Mouse (Mus musculus): ENCODE data around the gene Enpp4. TPM values are rescaled to one million over a fixed set of nuclear protein-coding genes. Genes with fewer than 3 reads are reported as not detected.

The Enpp4 gene
- total and polyA plus RNA-seq, 3 experiments, result 8.5 to 24.6 (median 21.6) TPM

- H3K4me3 ChIP-seq, result no peak overlapping the region
- TF ChIP-seq POLR2A (IDR thresholded peaks at IDR 0.05; ENCODE audit: insufficient read depth, low read depth, low read length), result no peak
- no peak for TF ChIP-seq EP300 (IDR thresholded peaks at IDR 0.05; ENCODE audit: insufficient read depth, low read depth, low read length)
- no peak for TF ChIP-seq CTCF (IDR thresholded peaks at IDR 0.05)
- intact Hi-C loops (cut with DNase I), result no loop called here
- H3K79me2 ChIP-seq (replicated peaks; ENCODE audit: control insufficient read depth, insufficient read depth, low read length), result no peaks in the 10 kb centered on the region
- H3K27me3 ChIP-seq (ENCODE audit: control insufficient read depth, insufficient read depth, low read length), result no peaks in the 10 kb centered on the region
- 86% methylated on average over 3 of the region's 3 CpGs for whole genome bisulfite sequencing
- no peaks in the 10 kb centered on the region for H3K4me1 ChIP-seq (ENCODE audit: control insufficient read depth, insufficient read depth, low read length)
- no peak overlapping the region for H3K27ac ChIP-seq
- no peaks in the 10 kb centered on the region for H3K36me3 ChIP-seq (ENCODE audit: control insufficient read depth, insufficient read depth, low read length)
- DNase-seq, result no peak
- no peak overlapping the region for H3K9ac ChIP-seq (ENCODE audit: low read depth, low read length)
Observed at GRCm38 (mm10) chr17:44088226-44088625, 17.4 kb downstream of the Enpp4 start.

DNA sequence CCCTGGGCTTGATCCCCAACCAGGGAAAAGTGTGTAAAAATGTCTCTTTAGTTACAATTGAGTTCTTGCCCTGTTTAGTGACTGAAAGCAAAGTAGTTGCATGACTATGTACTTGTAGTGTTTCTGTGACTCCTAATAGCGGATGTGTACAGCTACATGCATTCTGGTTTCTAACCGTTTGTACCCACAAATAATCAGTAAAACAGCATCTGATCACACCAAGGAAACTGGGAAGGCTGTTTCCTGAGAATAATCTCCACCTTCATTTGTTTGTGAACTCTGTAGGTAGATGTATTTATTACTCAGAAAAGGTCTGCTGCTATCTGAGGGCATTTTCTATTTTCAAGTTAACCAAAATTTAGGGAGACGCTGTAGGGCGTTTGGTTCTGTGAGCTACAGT lies 22.5 kb downstream of the Enpp4 start:
- no peaks in the 10 kb centered on the region for H3K27me3 ChIP-seq (ENCODE audit: control insufficient read depth, insufficient read depth, low read length)
- no peaks in the 10 kb centered on the region; the same call in 1 of the 2 replicates for H3K36me3 ChIP-seq (ENCODE audit: control insufficient read depth, insufficient read depth, low read length)
- intact Hi-C loops (cut with DNase I), result no loop called here
- TF ChIP-seq EP300 (IDR thresholded peaks at IDR 0.05; ENCODE audit: insufficient read depth, low read depth, low read length), result no peak
- no peak for TF ChIP-seq POLR2A (IDR thresholded peaks at IDR 0.05; ENCODE audit: insufficient read depth, low read depth, low read length)
- no peak overlapping the region for H3K9ac ChIP-seq (ENCODE audit: low read depth, low read length)
- peaks cover 2% of the 10 kb centered on the region; the same call in 1 of the 2 replicates for H3K79me2 ChIP-seq (replicated peaks; ENCODE audit: control insufficient read depth, insufficient read depth, low read length)
- H3K4me1 ChIP-seq (ENCODE audit: control insufficient read depth, insufficient read depth, low read length), result no peaks in the 10 kb centered on the region
- H3K27ac ChIP-seq, result no peak overlapping the region
- no peak for DNase-seq
- H3K4me3 ChIP-seq, result no peak overlapping the region
- WGBS, result 87% methylated on average over 4 of the region's 4 CpGs

DNA sequence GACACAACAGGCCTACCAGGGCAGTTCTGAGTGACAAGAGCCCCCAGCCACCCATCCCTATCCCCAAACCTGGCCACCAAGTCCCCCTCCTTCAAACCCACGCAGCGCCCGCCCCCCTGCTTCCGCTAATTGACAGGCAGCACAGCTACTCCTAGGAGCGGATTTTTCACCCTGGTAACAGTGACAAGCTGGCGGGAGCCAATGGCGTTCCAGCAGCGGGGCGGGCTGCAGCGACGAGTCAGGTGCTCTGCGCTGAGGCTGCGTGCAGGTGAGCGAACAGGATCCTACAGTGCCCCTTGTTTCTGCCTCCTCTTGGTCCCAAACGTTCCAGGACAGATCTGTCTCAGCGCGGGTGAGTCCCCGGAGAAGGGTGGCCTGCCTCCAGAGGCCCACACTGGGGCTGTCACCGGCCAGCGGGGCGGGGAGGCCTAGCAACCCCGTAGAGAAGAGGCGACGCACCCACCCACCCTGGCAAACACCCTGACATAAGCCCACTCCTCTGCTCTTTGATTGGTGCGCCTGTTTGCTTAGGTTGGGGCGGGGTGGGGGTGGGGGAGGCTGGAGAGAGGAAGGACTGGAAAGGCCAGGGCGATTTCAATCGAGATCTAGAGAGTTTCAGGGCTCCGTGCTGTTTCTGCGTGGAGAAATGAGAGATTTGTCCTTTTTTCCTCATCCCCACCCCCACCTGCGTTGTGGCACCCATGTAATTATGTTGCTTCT lies 26.8 kb downstream of the Enpp4 start, which contains the start of gene Enpp5:
Gene Enpp5, plus strand, starts transcription at position 183 of the 720 bp plus-strand sequence.
- Histone ChIP-seq H3K9ac (ENCODE audit: low read depth, low read length) (peak within 1 kb of the TSS; percentile 55), H3K27ac (peak within 1 kb of the TSS; percentile 49), H3K27me3 (ENCODE audit: control insufficient read depth, insufficient read depth, low read length) (no peaks in the 10 kb centered on the region), H3K79me2 (replicated peaks; ENCODE audit: control insufficient read depth, insufficient read depth, low read length) (peaks cover 2% of the 10 kb centered on the region; the same call in 1 of the 2 replicates), H3K4me3 (peak within 1 kb of the TSS; percentile 87), H3K4me1 (ENCODE audit: control insufficient read depth, insufficient read depth, low read length) (peaks cover 6% of the 10 kb centered on the region), H3K36me3 (ENCODE audit: control insufficient read depth, insufficient read depth, low read length) (no peaks in the 10 kb centered on the region; the same call in 1 of the 2 replicates)
- WGBS, result 2% methylated on average over 31 of the region's 31 CpGs
- TF ChIP-seq EP300 (IDR thresholded peaks at IDR 0.05; ENCODE audit: insufficient read depth, low read depth, low read length) (no peak), POLR2A (IDR thresholded peaks at IDR 0.05; ENCODE audit: insufficient read depth, low read depth, low read length) (peak; percentile 48; the same call in 1 of the 2 replicates)
- intact Hi-C loops (cut with DNase I), result loop anchor here (2.0 to 5.0 kb wide), 2 partner anchors 26 to 179 kb away; partner anchors contain the start of gene Enpp4
- DNase-seq, result peak; percentile 82 to 86

DNA sequence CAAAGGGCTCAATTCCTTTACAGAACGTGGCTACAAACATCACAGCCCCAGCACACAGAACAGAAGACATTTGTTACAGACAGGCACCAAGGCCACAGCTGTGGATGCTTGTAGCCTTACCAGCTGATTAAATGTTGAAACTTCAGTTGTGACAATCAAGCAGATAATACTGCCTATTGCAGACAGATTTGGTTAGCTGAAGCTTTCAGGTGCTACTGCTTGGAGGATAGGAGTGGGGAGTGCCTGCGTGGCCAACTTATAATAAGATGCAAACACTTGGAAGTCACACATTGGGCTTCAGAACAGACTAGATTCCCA lies 27.8 kb downstream of the Enpp4 start:
- Histone ChIP-seq H3K9ac (ENCODE audit: low read depth, low read length) (no peak overlapping the region), H3K27me3 (ENCODE audit: control insufficient read depth, insufficient read depth, low read length) (no peaks in the 10 kb centered on the region), H3K27ac (no peak overlapping the region), H3K4me3 (no peak overlapping the region), H3K79me2 (replicated peaks; ENCODE audit: control insufficient read depth, insufficient read depth, low read length) (peaks cover 2% of the 10 kb centered on the region; the same call in 1 of the 2 replicates), H3K36me3 (ENCODE audit: control insufficient read depth, insufficient read depth, low read length) (no peaks in the 10 kb centered on the region; the same call in 1 of the 2 replicates), H3K4me1 (ENCODE audit: control insufficient read depth, insufficient read depth, low read length) (peaks cover 6% of the 10 kb centered on the region)
- intact Hi-C loops (cut with DNase I), result loop anchor here (2.0 to 5.0 kb wide), 2 partner anchors 27 to 179 kb away; partner anchors contain the start of gene Enpp4
- DNase-seq, result no peak
- no peak for TF ChIP-seq POLR2A (IDR thresholded peaks at IDR 0.05; ENCODE audit: insufficient read depth, low read depth, low read length)
- TF ChIP-seq EP300 (IDR thresholded peaks at IDR 0.05; ENCODE audit: insufficient read depth, low read depth, low read length), result no peak
- TF ChIP-seq CTCF (IDR thresholded peaks at IDR 0.05), result no peak
- 79% methylated on average over 2 of the region's 2 CpGs for WGBS

GRCm38 (mm10) chr17:44077146-44077842 lies 28.3 kb downstream of the Enpp4 start:
- no peaks in the 10 kb centered on the region for H3K27me3 ChIP-seq (ENCODE audit: control insufficient read depth, insufficient read depth, low read length)
- intact Hi-C loops (cut with DNase I), result loop anchor here (5.0 kb wide), 1 partner anchor 180 kb away; no protein-coding TSS in a partner anchor
- H3K36me3 ChIP-seq (ENCODE audit: control insufficient read depth, insufficient read depth, low read length), result no peaks in the 10 kb centered on the region
- TF ChIP-seq EP300 (IDR thresholded peaks at IDR 0.05; ENCODE audit: insufficient read depth, low read depth, low read length) (no peak), POLR2A (IDR thresholded peaks at IDR 0.05; ENCODE audit: insufficient read depth, low read depth, low read length) (no peak), CTCF (IDR thresholded peaks at IDR 0.05) (no peak)
- H3K9ac ChIP-seq (ENCODE audit: low read depth, low read length), result no peak overlapping the region
- no peak for DNase-seq
- no peak overlapping the region for H3K27ac ChIP-seq
- no peak overlapping the region for H3K4me3 ChIP-seq
- H3K79me2 ChIP-seq (replicated peaks; ENCODE audit: control insufficient read depth, insufficient read depth, low read length), result peaks cover 2% of the 10 kb centered on the region; the same call in 1 of the 2 replicates
- H3K4me1 ChIP-seq (ENCODE audit: control insufficient read depth, insufficient read depth, low read length), result peaks cover 6% of the 10 kb centered on the region
- WGBS, result 73% methylated on average over 12 of the region's 12 CpGs

Measured in heart, adult 2 months (tissue).